Comparison of ENCODE assay signal across 24 mouse cellular contexts in genomic region chr14:72649268-72649667, GRCm38 (mm10).
"Had no signal": no experiment of that assay in that cellular context is flagged by ENCODE, and none has a peak within 500 bp of the region (broad histone marks: within the 10 kb centered on the region; RNA-seq: fewer than 3 reads in every experiment).

No protein-coding gene starts in this region.

- H3K4me1 ChIP-seq: hindbrain, embryonic 10.5 days; hindbrain, embryonic 12.5 days; intestine, embryonic 15.5 days; limb, embryonic 13.5 days had no signal

- DNase-seq: forebrain, postnatal 0 days; gastrocnemius, postnatal 14 days; gastrocnemius, postnatal 36 days; heart, adult 11 months; heart, adult 2 months; heart, postnatal 10 days; heart, postnatal 4 days; kidney, adult 18-20 months; kidney, adult 8-10 months; kidney, postnatal 10 days; kidney, postnatal 25 days; kidney, postnatal 4 days; layer of hippocampus, adult 9-11 months; layer of hippocampus, postnatal 36 days; left cerebral cortex, postnatal 4 days had no signal

- H3K27me3 ChIP-seq: hindbrain, embryonic 12.5 days; intestine, embryonic 15.5 days; limb, embryonic 13.5 days had no signal

- H3K4me2 ChIP-seq: heart, embryonic 11.5 days; hindbrain, embryonic 12.5 days; hindbrain, embryonic 14.5 days; intestine, embryonic 15.5 days; limb, embryonic 13.5 days had no signal

- ATAC-seq: forebrain, postnatal 0 days; hindbrain, embryonic 16.5 days; inflammation-experienced regulatory T-cells, adult 6 months; intestine, embryonic 15.5 days; intestine, postnatal 0 days had no signal

- H3K9me3 ChIP-seq: hindbrain, embryonic 10.5 days; hindbrain, embryonic 12.5 days; intestine, embryonic 15.5 days; limb, embryonic 13.5 days had no signal

- H3K4me3 ChIP-seq: heart, adult 2 months; hindbrain, embryonic 10.5 days; hindbrain, embryonic 12.5 days; intestine, embryonic 15.5 days; limb, embryonic 13.5 days had no signal

- H3K36me3 ChIP-seq: hindbrain, embryonic 12.5 days; intestine, embryonic 15.5 days had no signal

- H3K27ac ChIP-seq: heart, adult 2 months; hindbrain, embryonic 10.5 days; hindbrain, embryonic 12.5 days; hindbrain, embryonic 14.5 days; intestine, embryonic 15.5 days; limb, embryonic 13.5 days had no signal

- H3K9ac ChIP-seq: forebrain, postnatal 0 days; hindbrain, embryonic 12.5 days; hindbrain, embryonic 14.5 days; intestine, embryonic 15.5 days; limb, embryonic 13.5 days had no signal
